8 mouse cellular contexts compared by ENCODE assay signal in the genomic region with DNA sequence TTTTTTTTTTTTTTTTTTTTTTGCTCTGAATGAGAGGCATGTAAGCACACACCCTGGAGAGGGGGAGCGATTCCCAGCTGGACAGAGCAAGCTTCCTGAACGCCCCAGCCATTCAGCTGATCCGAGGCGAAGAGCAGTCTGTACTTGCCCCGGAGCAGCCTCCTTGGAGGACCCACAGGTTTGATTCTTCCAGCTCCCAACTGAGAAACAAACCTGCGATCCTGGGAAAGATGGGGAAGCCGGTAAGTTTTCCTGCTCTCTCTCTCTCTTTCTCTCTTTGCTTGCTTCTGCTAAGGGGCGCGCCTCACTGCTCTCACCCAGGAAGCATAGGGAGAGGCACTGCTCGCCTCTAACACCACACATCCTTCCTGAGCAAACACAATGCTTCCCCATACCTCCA. TPM values are rescaled to one million over a fixed set of nuclear protein-coding genes. Genes with fewer than 3 reads are reported as not detected.
DNase-seq lines count a peak whose midpoint lies in the region; ATAC-seq lines count a peak whose summit lies in the region.

A gene (plus strand): TSS at position 69 of the 400 bp plus-strand sequence.

- 16% methylated on average over 10 of the region's 10 CpGs for WGBS in embryonic facial prominence, embryonic 15.5 days
- 22% methylated on average over 10 of the region's 10 CpGs for WGBS in limb, embryonic 11.5 days
- 21% methylated on average over 10 of the region's 10 CpGs for WGBS in midbrain, embryonic 15.5 days

- H3K27ac ChIP-seq in embryonic facial prominence, embryonic 15.5 days (replicated peaks): peak within 1 kb of the TSS; percentile 28; the same call in 1 of the 2 replicates
- no peak within 1 kb of the TSS for H3K27ac ChIP-seq in limb, embryonic 11.5 days (replicated peaks; ENCODE audit: low read depth, low read length)
- no peak within 1 kb of the TSS for H3K27ac ChIP-seq in midbrain, embryonic 15.5 days

- H3K9ac ChIP-seq in embryonic facial prominence, embryonic 15.5 days: no peak within 1 kb of the TSS
- no peak within 1 kb of the TSS for H3K9ac ChIP-seq in limb, embryonic 11.5 days (ENCODE audit: low read length)
- H3K9ac ChIP-seq in midbrain, embryonic 15.5 days: no peak within 1 kb of the TSS

- peak; percentile 3 for DNase-seq in right cerebral cortex, postnatal 4 days
- DNase-seq in right cerebral cortex, postnatal 25 days: no peak
- peak; percentile 29 for DNase-seq in limb, embryonic 11.5 days (ENCODE audit: low spot score)
- DNase-seq in c-Kit-positive CD71-positive TER-119-positive erythroid progenitor cells, embryonic 14.5 days (ENCODE audit: low spot score): no peak
- no peak for DNase-seq in right cerebral cortex, adult 2 months (ENCODE audit: low spot score in 2 of 2)

- H3K4me2 ChIP-seq in embryonic facial prominence, embryonic 15.5 days (replicated peaks): peak within 1 kb of the TSS; percentile 43
- peak within 1 kb of the TSS; percentile 25; the same call in 1 of the 2 replicates for H3K4me2 ChIP-seq in limb, embryonic 11.5 days (ENCODE audit: low read depth, severe bottlenecking)
- peak within 1 kb of the TSS; percentile 46 for H3K4me2 ChIP-seq in midbrain, embryonic 15.5 days

- H3K4me3 ChIP-seq in embryonic facial prominence, embryonic 15.5 days (replicated peaks): peak within 1 kb of the TSS; percentile 37
- peak within 1 kb of the TSS; percentile 23; the same call in 1 of the 2 replicates for H3K4me3 ChIP-seq in limb, embryonic 11.5 days (ENCODE audit: low read depth, low read length)
- peak within 1 kb of the TSS; percentile 23 for H3K4me3 ChIP-seq in midbrain, embryonic 15.5 days

- no peak for ATAC-seq in embryonic facial prominence, embryonic 15.5 days (ENCODE audit: insufficient number of reproducible peaks, low FRiP score, low TSS enrichment, low read depth)
- ATAC-seq in hematopoietic stem cell, adult 5-6 weeks (replicated peaks in 1 of 2; ENCODE audit: insufficient read depth in 1 of 2, low FRiP score in 2 of 2, low TSS enrichment in 1 of 2, low read depth in 1 of 2, poor library complexity in 2 of 2, severe bottlenecking in 2 of 2): no peak
- ATAC-seq in limb, embryonic 11.5 days (ENCODE audit: insufficient number of reproducible peaks, low FRiP score, low TSS enrichment, low read depth): no peak
- no peak for ATAC-seq in midbrain, embryonic 15.5 days (replicated peaks)

- H3K4me1 ChIP-seq in embryonic facial prominence, embryonic 15.5 days: no peaks in the 10 kb centered on the region
- H3K4me1 ChIP-seq in limb, embryonic 11.5 days (ENCODE audit: control insufficient read depth, insufficient read depth, low read length): no peaks in the 10 kb centered on the region
- no peaks in the 10 kb centered on the region for H3K4me1 ChIP-seq in midbrain, embryonic 15.5 days

- no peaks in the 10 kb centered on the region for H3K36me3 ChIP-seq in embryonic facial prominence, embryonic 15.5 days
- no peaks in the 10 kb centered on the region for H3K36me3 ChIP-seq in limb, embryonic 11.5 days (ENCODE audit: control insufficient read depth, insufficient read depth, low read length)
- no peaks in the 10 kb centered on the region for H3K36me3 ChIP-seq in midbrain, embryonic 15.5 days (replicated peaks)

- no peaks in the 10 kb centered on the region for H3K27me3 ChIP-seq in embryonic facial prominence, embryonic 15.5 days
- 0 out of 2 replicates have a peak, but pooled peaks cover 3% of the 10 kb centered on the region for H3K27me3 ChIP-seq in limb, embryonic 11.5 days (ENCODE audit: control insufficient read depth, insufficient read depth, low read length)
- H3K27me3 ChIP-seq in midbrain, embryonic 15.5 days (replicated peaks): peaks cover 9% of the 10 kb centered on the region; the same call in 1 of the 2 replicates

- no peaks in the 10 kb centered on the region for H3K9me3 ChIP-seq in embryonic facial prominence, embryonic 15.5 days (replicated peaks)
- H3K9me3 ChIP-seq in limb, embryonic 11.5 days (ENCODE audit: control insufficient read depth, low read length): no peaks in the 10 kb centered on the region
- no peaks in the 10 kb centered on the region for H3K9me3 ChIP-seq in midbrain, embryonic 15.5 days

RNA-seq across cellular contexts. Expression of the gene that starts here (rescaled TPM):
- polyA plus RNA-seq in embryonic facial prominence, embryonic 15.5 days (2015; fragmentation: Nextera tagmentation; extraction: Ambion mirVana): 7.5 and 9.8 TPM in 2 replicates
- total RNA-seq in hematopoietic stem cell, adult 5-6 weeks (2017): 10.7 and 16.2 TPM in 2 replicates
- polyA plus RNA-seq in limb, embryonic 11.5 days (2014; fragmentation: Nextera tagmentation; extraction: Ambion mirVana): 11.5 and 12.2 TPM in 2 replicates
- 6.8 and 8.6 TPM in 2 replicates for polyA plus RNA-seq in midbrain, embryonic 15.5 days (2015; fragmentation: Nextera tagmentation; extraction: Ambion mirVana)

Comparison
In these comparisons a context has a peak if more than half of its experiments do, and no peak if none do; other contexts are left out.
1. DNase-seq: peak in right cerebral cortex, postnatal 4 days (single experiment) and limb, embryonic 11.5 days (single experiment); none in right cerebral cortex, postnatal 25 days (single experiment), c-Kit-positive CD71-positive TER-119-positive erythroid progenitor cells, embryonic 14.5 days (single experiment) and right cerebral cortex, adult 2 months (0 of 2).
2. Peak in every context shown above with its lines, with median percentiles within 50 percentile points of each other: H3K4me2 ChIP-seq and H3K4me3 ChIP-seq.